Mouse (Mus musculus) T-helper 2 cell (primary cell): ENCODE data around the gene Atp6v1a.

Experiments used
- in situ Hi-C: fragments of 300-600 bp; cut with MboI, MseI; formaldehyde crosslinking; loops from one replicate; pipeline ENCODE4 v1.15.1; 2025; ENCODE audit warnings: high pct_unique_total_duplicates

The Atp6v1a gene

DNA sequence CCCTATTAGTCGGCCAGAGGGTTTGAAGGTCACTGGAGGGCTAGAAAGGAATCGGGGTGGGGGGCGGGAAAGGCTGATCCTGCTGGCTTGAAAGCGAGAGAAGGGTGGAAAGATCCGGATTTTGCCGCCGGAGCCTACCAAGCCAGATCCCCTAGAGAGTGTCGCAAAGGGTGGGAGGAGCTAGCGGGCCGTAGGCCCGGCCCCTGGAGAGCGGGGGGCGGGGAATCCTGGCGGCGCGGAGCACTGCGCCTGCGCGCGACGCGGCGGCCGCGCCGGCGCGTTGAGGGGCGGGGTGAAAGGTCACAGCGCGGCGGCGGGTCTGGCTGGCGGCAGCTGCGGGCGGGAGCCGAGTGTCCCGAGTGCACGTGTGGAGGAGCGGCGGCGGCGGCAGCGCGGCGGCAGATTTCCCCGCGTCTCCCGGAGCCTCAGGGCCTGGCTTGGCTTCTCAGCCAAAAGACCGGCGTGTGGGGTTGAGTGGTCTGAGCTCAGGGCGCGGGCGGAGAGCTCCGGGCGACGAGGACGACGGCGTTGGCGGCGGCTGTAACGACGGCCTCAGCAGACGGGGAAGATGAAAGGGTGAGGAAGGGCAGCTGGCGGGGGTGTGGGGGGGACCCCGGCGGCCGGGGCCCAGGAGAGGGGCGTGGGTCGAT, at the start of gene Atp6v1a, which contains the start of gene Naa50:
Gene Atp6v1a (minus strand): TSS at position 170 of the 650 bp plus-strand sequence.
Gene Naa50 (plus strand): TSS at position 295 of the 650 bp plus-strand sequence.
- in situ Hi-C loops, result loop anchor here (10.0 kb wide), 1 partner anchor 205 kb away; the partner anchor contains the start of gene Spice1

DNA sequence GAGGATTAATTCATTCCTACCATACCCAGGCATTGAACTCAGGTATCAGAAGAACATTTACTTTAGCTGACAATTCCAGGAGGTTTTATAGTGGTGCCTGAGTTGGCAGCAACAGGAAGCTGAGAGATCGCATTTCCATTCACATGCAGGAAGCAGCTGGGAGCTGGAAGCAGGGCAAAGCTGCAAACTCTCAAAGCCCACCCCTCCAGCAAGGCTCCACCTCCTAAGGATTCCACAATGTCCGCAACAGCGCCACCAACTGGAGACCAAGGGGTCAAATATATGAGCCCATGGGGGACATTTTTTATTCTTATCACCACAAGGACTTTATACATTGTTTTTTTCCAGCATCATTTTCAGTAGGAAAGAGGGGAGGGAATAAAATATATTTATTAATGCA, 49.3 kb upstream of the Atp6v1a start:
- in situ Hi-C loops, result no loop called here

DNA sequence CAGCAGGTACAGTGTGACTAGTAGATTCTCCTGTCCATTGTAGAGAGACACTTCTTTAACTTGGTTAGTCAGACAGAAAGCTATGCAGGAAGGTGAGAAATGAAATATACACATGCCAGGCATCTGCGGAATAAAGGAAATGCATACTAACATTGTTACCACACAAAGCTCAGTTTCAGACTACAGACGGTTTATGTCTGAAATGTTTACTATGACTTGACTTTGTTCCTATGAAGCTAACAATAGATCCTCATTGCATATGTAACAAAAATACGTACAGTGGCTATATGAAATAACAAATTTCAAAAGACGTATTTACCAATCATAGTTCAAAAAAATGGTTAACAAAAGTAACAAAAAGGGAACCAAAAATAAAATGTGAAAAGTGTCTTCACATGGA, 47.7 kb upstream of the Atp6v1a start:
- in situ Hi-C loops, result no loop called here

DNA sequence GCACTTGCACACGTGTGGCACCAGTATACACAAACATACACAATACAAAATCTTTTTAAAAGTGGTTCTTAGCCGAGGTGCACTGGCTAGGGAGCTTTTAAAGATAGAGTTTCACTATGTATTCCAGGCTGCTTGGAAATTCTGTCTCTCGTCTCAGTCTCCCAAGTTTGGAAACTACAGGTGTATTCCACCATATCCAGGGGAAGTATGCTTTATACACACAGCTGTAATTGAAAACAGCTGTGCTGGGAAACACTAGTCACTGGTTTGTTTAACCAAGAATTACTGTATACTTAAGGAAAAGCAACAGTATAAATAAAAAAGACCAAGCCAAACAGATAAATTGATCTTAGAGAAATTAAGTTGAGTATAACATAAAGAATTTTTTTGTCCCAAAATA, 45.3 kb upstream of the Atp6v1a start:
- in situ Hi-C loops, result no loop called here

DNA sequence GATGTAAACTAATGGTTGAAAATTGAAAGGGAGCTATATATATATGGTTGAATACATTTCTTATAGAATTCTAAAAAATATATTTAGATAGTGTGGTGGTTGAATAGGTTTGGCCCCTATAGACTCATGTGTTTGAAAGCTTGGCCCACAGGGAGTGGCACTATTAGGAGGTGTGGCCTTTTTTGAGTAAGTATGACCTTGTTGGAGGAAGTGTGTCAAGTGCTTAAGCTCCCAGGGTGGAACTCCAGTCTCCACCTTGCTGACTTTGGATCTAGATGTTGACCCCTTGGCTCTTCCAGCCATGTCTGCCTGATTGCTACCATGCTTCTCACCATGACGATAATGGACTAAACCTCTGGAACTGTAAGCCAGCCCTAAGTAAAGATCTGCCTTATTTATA, 43.1 kb upstream of the Atp6v1a start:
- in situ Hi-C loops, result no loop called here

DNA sequence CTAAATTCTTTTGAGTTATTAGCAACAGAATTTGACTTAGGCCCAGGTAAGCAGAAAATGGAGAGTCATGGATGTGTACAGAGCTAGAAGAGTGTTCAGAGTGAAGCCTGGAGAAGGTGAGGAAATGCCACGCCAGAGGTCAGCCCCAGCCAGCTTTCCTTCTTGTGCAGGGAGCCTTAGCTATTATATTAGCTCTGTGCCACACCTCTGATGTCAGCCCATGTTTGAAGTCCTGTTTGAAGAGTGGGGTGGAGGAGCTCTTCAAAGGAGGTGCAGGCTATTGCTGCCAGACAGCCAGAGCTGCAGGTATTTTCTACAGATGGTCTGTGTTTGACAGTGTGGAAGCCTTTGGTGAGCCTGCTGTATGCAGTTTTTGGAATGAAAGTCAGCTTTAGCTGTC, 39.0 kb upstream of the Atp6v1a start:
- in situ Hi-C loops, result no loop called here

DNA sequence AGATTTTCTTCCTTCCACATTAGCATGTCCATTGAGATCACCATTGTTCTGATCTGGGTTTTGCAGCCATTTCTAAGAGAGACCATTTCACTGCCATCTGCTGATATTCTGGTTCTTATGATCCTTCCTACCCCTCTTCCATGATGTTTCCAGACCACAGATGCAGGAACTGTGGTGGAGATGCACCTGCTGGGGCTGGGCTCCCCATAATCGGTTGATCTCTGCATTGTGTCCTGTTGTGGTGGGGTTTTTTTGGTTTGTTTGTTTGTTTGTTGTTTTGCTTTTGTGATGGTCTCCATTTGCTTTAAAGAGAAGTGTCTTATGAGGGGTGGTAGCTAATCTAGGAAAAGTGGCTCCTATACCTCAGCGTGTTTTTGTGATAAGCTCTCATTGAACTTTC, 37.0 kb upstream of the Atp6v1a start:
- in situ Hi-C loops, result no loop called here

DNA sequence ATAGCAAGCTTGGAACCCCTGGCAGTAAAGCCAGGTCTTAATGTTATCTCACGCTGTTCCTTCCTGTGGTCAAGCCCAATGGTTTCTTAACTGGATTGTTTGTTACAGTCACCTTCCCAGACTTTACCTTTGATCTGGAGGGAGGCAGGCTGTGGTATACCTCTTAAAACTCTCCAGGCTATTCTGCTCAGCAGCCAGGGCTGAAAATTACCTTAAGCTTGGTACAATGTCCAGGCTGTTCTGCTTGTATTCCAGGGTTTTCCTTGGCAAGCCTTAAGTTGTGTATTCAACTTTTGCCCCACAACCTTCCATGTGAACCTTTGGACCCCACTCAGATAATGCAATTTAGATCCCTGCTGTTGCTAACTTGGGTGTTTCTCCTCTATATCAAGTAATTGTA, 35.5 kb upstream of the Atp6v1a start:
- in situ Hi-C loops, result no loop called here

DNA sequence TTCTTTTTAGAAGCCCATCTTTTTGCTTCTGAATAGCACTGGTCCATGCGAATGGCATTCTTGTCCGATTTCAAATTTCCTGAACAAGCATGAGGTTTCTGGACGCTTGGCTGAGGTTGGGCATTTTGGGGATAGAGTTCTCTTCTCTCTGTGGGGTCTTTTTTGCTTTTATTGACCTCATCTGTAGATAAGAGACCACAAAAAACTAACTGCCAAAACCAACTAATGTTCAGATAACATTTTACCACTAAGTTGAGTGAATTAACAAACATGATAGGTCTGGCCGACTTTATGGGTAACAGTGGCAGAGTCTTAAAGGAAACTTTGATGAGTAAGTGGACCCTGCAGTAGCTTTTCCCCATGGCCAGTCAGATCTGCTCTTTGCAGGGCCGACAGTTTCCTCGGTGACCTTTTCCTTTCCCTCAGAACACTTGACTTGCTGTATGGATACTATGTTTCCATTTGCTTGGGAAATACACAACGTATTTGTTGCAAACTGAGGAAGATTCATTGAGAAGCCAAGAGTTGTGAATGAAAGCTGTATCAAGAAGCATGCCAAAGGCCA, 34.5 kb upstream of the Atp6v1a start:
- in situ Hi-C loops, result no loop called here

DNA sequence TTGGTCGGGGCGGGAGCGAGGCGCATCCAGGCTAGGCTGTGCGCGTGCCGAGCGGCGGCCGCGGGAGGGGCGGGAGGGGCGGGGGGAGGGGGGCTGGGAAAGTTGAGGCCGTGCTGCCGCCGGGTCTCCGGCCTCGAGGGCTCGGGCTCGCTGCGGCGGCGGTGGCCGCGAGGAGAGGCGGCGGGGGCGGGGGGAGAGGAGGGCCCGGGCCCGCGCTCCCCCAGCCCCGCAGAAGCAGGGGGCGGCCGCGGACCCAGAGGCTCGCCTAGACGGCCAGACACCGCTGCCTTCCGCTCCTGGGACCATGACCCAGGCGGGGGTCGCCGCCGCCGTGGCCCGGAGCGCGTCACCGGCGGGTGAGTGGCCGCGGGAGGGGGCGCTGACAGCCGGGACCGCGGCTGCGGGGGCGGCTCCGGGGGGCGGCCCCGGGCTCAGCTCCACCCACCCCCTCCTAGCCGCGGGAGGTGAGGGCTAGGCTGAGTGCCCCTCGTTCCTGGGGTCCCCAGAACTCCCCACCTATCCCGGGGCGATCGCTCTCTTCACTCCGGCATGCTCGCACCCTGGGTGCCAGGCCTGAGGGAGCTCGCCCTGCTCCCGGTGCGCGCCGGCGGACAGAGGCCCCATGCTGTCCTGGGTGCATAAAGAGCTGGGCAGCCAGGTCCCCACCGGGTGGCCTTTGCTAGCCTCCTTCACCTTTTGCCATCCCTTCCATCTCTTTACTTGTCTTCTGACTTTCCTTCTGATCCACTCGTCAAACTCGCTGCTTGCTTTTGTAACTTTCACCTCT, 33.8 kb upstream of the Atp6v1a start, which contains the start of gene Usf3:
Gene Usf3 (plus strand): TSS at position 92 of the 787 bp plus-strand sequence.
- in situ Hi-C loops, result no loop called here

DNA sequence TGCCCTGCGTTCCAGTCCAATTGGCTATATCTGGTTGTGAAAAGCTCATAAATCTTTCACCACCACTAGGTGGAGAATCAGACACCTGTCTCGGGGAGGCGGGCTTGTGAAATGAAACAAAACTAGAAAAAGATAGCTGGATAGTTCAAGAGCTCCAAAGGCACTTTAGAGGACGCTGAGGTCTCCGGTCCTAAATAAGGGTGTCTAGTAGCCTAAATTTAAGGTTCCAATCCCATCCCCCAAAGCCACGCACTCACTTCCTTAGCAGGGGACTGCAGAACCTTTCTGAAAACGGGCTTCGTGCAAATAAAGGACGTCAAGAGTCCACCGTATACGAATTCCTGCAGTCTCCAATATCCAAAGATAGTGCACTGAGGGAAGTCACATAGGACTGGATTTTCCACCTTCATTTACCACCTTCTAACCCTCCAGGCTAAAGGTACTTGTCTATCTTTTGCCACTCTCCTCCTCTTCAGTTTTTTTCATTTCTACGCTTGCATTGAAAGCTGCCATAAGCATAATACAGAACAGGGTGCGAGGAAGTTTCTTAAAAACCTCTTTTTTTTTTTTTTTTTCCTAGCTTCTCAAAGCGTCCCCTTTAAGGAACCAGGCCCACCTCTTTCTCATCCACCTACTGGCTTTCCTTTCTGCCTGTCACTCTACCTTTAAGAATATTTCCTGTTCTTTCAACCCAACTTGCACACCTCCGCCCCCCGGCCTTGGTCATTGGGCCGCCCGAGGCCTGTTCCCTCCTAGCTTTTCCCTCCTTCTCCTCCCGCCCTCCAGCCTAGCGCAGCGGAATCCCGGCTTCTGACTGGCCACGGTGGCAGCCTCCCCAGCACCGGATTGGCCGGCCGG, 33.0 kb upstream of the Atp6v1a start:
- in situ Hi-C loops, result no loop called here

DNA sequence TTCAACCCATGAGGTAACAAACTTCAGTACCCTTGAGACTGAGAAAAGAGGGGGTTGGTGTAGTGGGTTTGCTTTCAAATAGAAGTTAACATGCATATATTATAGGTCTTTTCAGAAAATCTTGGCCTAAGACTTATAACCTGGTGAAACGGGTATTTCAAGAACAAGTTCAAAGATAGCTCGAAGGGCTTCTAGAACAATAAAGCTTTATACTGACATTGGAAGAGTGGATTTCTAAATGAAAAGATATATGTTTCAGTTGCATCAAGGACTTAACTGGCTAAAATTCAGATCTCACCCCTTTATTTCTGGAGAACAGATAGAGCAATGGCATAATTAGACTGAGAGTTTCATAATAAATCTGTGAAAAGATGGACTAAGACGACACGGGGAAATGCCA, 29.5 kb upstream of the Atp6v1a start:
- in situ Hi-C loops, result loop anchor here (10.0 kb wide), 1 partner anchor 224 kb away; no protein-coding TSS in a partner anchor

DNA sequence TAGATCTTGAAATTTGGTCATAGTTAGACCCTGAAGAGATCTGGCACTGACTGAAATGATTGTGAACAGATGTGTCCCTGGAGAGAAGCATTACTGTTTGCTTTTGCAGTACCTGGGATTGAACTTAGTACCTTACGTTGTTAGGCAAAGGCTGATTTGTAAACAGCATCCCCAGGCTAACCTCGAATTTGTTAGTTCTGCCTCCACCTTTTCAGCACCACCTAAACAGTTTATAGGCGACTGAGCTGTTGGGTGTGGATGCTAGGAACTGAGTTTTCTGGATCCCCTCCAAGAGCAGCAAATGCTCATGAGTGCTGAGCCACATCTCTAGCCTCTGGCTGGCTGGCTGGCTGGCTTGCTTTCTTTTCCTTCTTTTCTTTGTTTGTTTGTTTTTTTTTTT, 25.7 kb upstream of the Atp6v1a start:
- in situ Hi-C loops, result loop anchor here (10.0 kb wide), 1 partner anchor 220 kb away; no protein-coding TSS in a partner anchor

DNA sequence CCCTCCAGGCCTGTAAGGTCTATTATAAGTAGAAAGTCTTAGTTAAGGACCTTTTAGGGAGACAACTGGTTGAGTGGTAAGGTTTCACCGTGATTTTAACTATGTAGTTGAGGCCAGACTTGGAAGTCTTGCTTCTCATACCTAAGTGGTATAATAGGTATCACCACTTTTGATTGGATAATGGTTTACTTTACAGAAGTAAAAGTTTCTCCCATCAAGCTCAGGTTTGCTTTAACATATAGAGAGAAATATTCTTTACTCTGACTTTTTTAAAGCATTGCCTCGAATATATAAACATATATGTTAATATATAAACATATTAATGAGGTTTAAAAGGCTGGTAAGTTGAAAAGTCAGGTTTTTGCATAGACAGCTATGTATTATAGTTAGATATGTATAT, 24.3 kb upstream of the Atp6v1a start:
- in situ Hi-C loops, result loop anchor here (10.0 kb wide), 1 partner anchor 219 kb away; no protein-coding TSS in a partner anchor

DNA sequence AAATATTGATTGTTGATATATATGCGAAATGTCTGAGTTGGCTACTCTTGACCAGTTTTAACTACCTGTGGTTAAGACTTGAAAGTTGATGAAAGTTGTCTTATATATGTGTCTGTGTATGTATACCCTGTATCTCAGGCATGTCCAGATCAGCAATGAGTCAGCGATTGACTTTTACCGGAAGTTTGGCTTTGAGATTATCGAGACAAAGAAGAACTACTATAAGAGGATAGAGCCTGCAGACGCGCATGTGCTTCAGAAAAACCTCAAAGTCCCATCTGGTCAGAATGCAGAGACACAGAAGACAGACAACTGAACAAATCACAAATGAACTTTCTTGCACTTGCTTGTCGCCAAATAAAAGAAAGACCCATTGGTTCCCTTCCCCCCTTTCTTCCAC, 19.8 kb upstream of the Atp6v1a start:
- in situ Hi-C loops, result no loop called here

DNA sequence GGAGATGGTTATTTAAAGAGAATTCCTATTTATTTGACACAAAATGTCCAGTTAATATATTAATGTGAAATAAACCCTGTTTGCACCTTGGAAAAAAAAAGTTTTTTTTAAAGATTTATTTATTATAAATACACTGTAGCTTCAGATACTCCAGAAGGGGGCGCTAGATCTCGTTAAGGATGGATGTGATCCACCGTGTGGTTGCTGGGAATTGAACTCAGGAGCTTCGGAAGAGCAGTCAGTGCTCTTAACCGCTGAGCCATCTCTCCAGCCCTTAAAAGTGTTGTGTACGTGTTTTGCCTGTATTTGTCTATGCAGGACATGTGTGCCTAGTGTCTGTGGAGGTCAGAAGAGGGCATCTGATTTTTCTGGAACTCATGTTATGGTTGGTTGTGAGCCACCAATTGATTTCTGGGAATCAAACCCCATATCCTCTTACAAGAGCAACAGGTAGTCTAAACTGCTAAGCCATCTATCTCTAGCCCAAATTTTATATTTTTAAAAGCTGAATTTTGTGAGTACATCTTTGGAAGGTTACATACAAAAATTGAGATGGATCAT, 15.1 kb upstream of the Atp6v1a start:
- in situ Hi-C loops, result no loop called here

DNA sequence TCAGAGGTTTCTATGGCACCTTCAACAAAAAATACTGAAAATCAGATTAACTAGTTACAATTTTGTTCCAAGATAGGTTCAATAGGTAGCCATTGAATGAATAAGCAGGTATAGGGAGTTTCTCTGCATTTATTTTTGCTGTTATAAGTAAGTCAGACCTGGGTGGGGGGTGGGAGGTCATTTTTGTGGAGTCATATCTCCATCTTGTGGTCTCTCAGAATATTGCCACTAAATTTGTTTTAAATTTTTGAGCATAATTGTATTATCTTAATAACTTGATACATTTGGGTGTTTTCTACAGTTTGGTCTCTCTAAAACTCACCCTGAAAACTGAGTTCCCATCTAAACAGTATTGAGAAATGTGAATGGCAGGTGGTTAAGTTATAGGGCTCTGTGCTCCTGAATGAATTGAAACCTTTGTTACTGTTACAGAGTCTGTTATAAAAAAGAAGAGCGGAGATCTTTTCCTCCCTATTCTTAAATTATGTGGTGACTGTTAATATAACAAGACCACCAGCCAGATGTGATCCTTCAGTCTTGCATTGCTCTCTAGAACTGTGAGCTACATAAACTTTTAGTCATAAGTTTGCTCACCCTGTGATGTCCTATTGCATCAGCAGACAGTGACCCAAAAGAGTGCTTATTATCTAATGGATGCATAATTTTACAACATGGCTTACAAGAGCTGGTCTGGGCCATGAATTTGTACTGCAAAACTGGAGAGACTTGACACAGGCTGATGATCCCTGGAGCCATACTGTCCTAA, 9.7 kb upstream of the Atp6v1a start:
- in situ Hi-C loops, result loop anchor here (10.0 kb wide), 1 partner anchor 196 kb away; the partner anchor contains the start of gene Spice1

DNA sequence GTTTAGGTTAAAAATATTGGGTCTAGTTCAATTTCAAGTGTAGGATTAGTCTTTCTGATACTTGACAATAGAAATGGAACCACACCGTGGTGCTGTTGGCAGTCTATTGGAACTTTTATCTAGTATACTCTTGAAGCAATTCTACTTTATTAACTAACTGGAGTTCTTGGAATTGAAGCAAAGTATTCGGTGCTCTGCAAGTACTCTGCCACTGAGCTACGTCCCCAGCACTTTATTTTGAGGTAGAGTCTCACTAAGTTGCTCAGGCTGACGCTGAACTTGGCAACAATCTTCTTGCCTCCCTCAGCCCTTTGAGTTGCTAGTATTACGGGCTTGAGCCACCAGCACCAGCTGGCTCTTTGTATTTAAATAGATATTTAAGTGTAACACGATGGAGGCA, 2.0 kb upstream of the Atp6v1a start:
- in situ Hi-C loops, result loop anchor here (10.0 kb wide), 1 partner anchor 203 kb away; the partner anchor contains the start of gene Spice1

DNA sequence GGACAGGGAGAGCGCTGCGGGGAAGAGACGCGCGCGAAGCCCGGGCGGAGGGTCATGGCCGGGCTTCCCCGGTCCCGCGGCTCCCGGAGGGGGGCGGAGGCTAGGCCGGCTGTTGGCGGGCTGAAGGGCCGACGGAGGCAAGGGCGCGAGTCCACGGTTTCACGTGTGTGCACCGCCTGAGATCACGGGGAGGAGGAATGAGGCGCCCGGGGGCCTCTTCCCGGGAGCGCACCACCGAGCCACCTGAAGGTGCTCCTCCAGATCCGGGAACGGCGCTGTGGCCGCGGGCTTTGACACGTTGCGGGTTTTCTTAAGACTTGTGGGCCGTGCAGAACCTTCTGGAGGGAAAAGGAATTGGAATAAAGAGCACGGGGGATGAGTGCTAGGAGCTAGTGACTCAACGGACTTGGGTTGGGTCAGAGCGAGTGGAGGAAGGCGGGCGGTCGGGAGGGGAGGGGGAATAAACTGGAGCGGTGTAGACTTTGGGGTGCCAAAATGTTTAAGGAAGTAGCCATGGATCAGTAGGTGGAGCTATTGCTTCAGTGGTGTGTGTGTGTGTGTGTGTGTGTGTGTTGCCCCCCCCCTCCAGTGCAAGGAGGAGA, 782 bp upstream of the Atp6v1a start:
- in situ Hi-C loops, result loop anchor here (10.0 kb wide), 1 partner anchor 205 kb away; the partner anchor contains the start of gene Spice1
